Mouse (Mus musculus) cerebellum, adult 2 months (tissue): ENCODE data around the gene 2900026A02Rik. TPM values are rescaled to one million over a fixed set of nuclear protein-coding genes. Genes with fewer than 3 reads are reported as not detected.

Experiments used
- DNase-seq, 2 experiments: peaks; one replicate each; pipeline ENCODE4 v3.0.0; 2021
- H3K27ac ChIP-seq: fragments of 200-500 bp; 2 replicates; pipeline ENCODE4 v1.5.1; 2012; ENCODE audit warnings: low read length, control low read depth, inconsistent platforms; ENCODE audit not compliant: insufficient read depth
- H3K27me3 ChIP-seq: fragments of 200-500 bp; 2 replicates; pipeline ENCODE4 v1.6.1; 2012; ENCODE audit warnings: inconsistent platforms, mild to moderate bottlenecking, low read length, moderate library complexity; ENCODE audit not compliant: control insufficient read depth, insufficient read depth
- H3K4me1 ChIP-seq: fragments of 200-500 bp; 2 replicates; pipeline ENCODE4 v1.6.1; 2011; ENCODE audit warnings: low read length; ENCODE audit not compliant: control insufficient read depth, insufficient read depth
- H3K4me3 ChIP-seq: fragments of 200-500 bp; replicated peaks from 2 replicates; pipeline ENCODE3; 2011; ENCODE audit warnings: mild to moderate bottlenecking, low read depth, low read length, control low read depth; ENCODE audit not compliant: insufficient read depth
- CTCF ChIP-seq: fragments of 200-500 bp; IDR thresholded peaks from 2 replicates; pipeline ENCODE4 v1.5.1; 2011; ENCODE audit warnings: low read depth, mild to moderate bottlenecking, control low read depth, low read length, moderate library complexity, borderline replicate concordance; ENCODE audit not compliant: insufficient read depth
- POLR2A ChIP-seq: fragments of 200-500 bp; IDR thresholded peaks from 2 replicates; pipeline ENCODE4 v1.6.1; 2011; ENCODE audit warnings: low read length, control low read depth, borderline replicate concordance; ENCODE audit not compliant: insufficient read depth
- WGBS: fragments of 180-500 bp; shearing (Covaris S2); methylation state at CpG from one replicate; pipeline ENCODE4 v1.1.7; 2018; 5-methylcytosine and 5-hydroxymethylcytosine counted together
- polyA plus RNA-seq: library from polyadenylated mRNA; depleted of rRNA; stranded (reverse); fragments of >200 nt; gene quantifications from 2 replicates; pipeline ENCODE4 v1.2.3, GENCODE M21; 2012

The 2900026A02Rik gene
- polyA plus RNA-seq, 1 experiment: 4.9 TPM

GRCm38 (mm10) chr5:113196916-113197794, 23.9 kb downstream of the 2900026A02Rik start:
- WGBS: 87% methylated on average over 9 of the region's 9 CpGs
- no peak for DNase-seq
- TF ChIP-seq CTCF (no peak), POLR2A (no peak)
- H3K4me3 ChIP-seq: no peak overlapping the region
- H3K4me1 ChIP-seq: peaks cover 14% of the 10 kb centered on the region
- no peak overlapping the region for H3K27ac ChIP-seq
- H3K27me3 ChIP-seq: no peaks in the 10 kb centered on the region

GRCm38 (mm10) chr5:113195907-113196306, 25.1 kb downstream of the 2900026A02Rik start:
- no peak for DNase-seq

GRCm38 (mm10) chr5:113195451-113195850, 25.6 kb downstream of the 2900026A02Rik start:
- TF ChIP-seq POLR2A: no peak
- TF ChIP-seq CTCF: no peak
- Histone ChIP-seq H3K27ac (no peak overlapping the region), H3K4me1 (peaks cover 14% of the 10 kb centered on the region), H3K4me3 (no peak overlapping the region), H3K27me3 (no peaks in the 10 kb centered on the region)
- 45% methylated on average over 12 of the region's 12 CpGs for WGBS
- DNase-seq: no peak

More at GRCm38 (mm10) chr5:113195907-113196306, 25.1 kb downstream of the 2900026A02Rik start:
- WGBS: 22% methylated on average over 6 of the region's 6 CpGs
- no peaks in the 10 kb centered on the region for H3K27me3 ChIP-seq
- TF ChIP-seq CTCF (no peak), POLR2A (no peak)
- no peak overlapping the region for H3K27ac ChIP-seq
- peaks cover 14% of the 10 kb centered on the region for H3K4me1 ChIP-seq
- H3K4me3 ChIP-seq: no peak overlapping the region

- 84% methylated on average over 18 of the region's 18 CpGs for WGBS
- no peak overlapping the region for H3K4me3 ChIP-seq
- no peak overlapping the region for H3K27ac ChIP-seq
- no peak for DNase-seq
- no peaks in the 10 kb centered on the region for H3K27me3 ChIP-seq
- no peak for TF ChIP-seq CTCF
- H3K4me1 ChIP-seq: peaks cover 7% of the 10 kb centered on the region
Measured at GRCm38 (mm10) chr5:113193762-113194161, 27.3 kb downstream of the 2900026A02Rik start.

GRCm38 (mm10) chr5:113191901-113192300, 29.1 kb downstream of the 2900026A02Rik start:
- peaks cover 7% of the 10 kb centered on the region for H3K4me1 ChIP-seq
- H3K4me3 ChIP-seq: no peak overlapping the region
- TF ChIP-seq POLR2A (no peak), CTCF (no peak)
- WGBS: 77% methylated on average over 14 of the region's 14 CpGs
- DNase-seq: no peak
- no peaks in the 10 kb centered on the region for H3K27me3 ChIP-seq
- no peak overlapping the region for H3K27ac ChIP-seq

GRCm38 (mm10) chr5:113190558-113190957, 30.5 kb downstream of the 2900026A02Rik start:
- no peak for DNase-seq
- Histone ChIP-seq H3K27me3 (no peaks in the 10 kb centered on the region), H3K4me1 (no peaks in the 10 kb centered on the region; the same call in 1 of the 2 replicates), H3K27ac (no peak overlapping the region), H3K4me3 (no peak overlapping the region)
- WGBS: 88% methylated on average over 14 of the region's 14 CpGs
- no peak for TF ChIP-seq CTCF
- no peak for TF ChIP-seq POLR2A

- no peak overlapping the region for H3K27ac ChIP-seq
- H3K4me1 ChIP-seq: no peaks in the 10 kb centered on the region
- DNase-seq: no peak
- WGBS: 61% methylated on average over 6 of the region's 6 CpGs
- H3K27me3 ChIP-seq: no peaks in the 10 kb centered on the region
- TF ChIP-seq POLR2A (no peak), CTCF (no peak)
- no peak overlapping the region for H3K4me3 ChIP-seq
Measured at GRCm38 (mm10) chr5:113181441-113181840, 39.6 kb downstream of the 2900026A02Rik start.

GRCm38 (mm10) chr5:113180755-113181154, 40.3 kb downstream of the 2900026A02Rik start:
- 85% methylated on average over 15 of the region's 15 CpGs for WGBS
- no peak for TF ChIP-seq CTCF
- TF ChIP-seq POLR2A: no peak
- DNase-seq: no peak
- no peak overlapping the region for H3K27ac ChIP-seq
- no peaks in the 10 kb centered on the region for H3K4me1 ChIP-seq
- H3K4me3 ChIP-seq: no peak overlapping the region
- no peaks in the 10 kb centered on the region for H3K27me3 ChIP-seq
